Mouse (Mus musculus): ENCODE data around the gene Tomm40.

DNA sequence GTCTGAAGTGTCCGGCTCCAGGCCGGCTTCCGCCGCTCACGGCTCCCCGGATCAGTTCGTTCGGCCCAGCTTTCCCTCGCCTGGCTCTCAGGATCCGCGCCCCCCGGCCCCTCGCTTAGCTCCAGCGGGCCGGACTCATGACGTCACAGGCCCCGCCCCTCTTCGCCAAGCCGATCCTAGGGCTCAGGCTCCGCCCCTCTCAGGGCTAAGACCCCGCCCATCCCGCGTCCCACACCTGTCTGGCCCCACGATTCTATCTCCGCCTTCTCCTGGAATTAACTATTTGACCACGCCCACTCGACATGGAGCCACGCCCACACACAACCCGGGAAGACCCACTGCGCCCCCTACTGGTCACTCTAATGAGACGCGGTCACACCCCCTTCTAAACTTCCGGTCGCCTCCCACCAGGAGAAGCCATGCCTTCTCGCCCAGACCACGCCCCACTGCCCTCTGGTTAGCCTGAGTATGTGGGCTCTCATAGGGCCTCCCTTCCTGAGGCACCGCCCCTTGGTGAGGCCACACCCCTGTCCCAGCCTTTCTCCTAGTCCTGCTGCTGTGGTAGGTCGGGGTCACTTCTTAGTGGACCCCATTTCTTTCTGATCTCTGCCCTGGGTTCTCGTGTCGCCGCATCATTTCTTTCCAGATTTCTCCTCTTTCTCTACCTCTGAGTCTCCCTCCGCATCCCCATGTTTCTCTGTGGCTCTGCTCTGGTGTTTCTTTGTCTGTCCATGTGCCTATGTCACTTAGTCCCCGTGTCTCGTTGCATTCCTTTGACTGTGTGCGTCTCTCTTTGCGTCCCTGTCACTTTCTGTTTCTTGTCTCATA lies 34.4 kb upstream of the Tomm40 start:
- peak; percentile 26; the same call in 1 of the 2 replicates for TF ChIP-seq POLR2A (IDR thresholded peaks at IDR 0.05; ENCODE audit: borderline replicate concordance, extremely low read depth, low read depth, low read length)
- TF ChIP-seq CTCF (IDR thresholded peaks at IDR 0.05; ENCODE audit: insufficient read depth, low read length) = peak; percentile 68

Data from lung, adult 2 months (tissue).